Mouse (Mus musculus) testis, postnatal 14 days (tissue): ENCODE data around the gene Mmp28.
A peak's percentile ranks its signal among the peaks of the same experiment; 100 is the strongest.

ENCODE experiments used
- DNase-seq: peaks from one replicate; pipeline ENCODE4 v3.0.0; 2021; ENCODE audit warnings: low spot score

Mmp28 gene

DNA sequence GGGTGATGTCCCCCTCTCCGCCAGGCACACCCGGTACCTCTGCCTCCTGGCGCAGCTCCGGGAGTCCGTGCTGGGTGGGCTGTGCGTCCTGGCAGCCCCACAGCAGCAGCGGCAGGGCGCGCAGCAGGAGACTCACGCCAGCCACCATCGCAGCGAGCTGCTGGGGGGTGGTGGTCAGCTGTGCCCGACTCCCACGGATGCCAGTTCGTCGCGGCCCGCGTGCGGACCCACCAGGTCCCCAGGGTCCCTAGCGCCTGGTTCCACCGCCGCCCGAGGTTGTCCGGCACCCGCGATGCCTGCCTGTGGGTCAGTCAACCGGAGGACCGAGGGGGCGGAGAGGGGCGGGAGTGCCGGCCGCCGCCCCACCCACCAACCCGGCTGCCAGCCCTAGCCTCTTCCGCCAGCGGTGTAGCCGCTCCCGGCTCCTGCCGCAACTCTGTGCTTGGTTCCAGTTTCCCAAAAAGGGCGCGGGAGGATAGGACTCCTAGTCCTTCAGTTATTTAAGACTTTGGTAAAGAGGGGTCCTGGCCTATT is at the start of gene Mmp28:
TSS of gene Mmp28 (minus strand) at position 361 of the 534 bp plus-strand sequence.
- DNase-seq: no peak

DNA sequence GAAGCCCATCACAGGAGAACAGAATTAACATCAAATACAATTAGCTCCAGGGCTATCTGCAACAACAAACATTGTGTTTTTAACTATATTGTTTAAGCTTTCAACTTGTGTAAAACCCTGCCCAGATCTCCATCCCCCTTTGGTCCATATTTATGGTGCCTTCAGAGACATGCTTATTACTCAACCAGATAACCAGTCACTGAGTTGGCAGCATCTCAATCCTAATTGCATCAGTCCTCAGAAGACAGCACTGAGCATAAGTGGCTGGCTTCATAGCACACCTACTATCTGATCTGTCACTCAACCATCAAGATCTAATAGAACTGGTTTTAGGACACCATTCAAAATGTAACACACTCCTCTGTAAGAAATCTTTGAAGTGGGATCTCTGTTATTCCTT is 46.6 kb upstream of the Mmp28 start:
- no peak for DNase-seq

- DNase-seq: no peak
These were observed 41.4 kb upstream of the Mmp28 start for GRCm38 (mm10) chr11:83504308-83504707.

DNA sequence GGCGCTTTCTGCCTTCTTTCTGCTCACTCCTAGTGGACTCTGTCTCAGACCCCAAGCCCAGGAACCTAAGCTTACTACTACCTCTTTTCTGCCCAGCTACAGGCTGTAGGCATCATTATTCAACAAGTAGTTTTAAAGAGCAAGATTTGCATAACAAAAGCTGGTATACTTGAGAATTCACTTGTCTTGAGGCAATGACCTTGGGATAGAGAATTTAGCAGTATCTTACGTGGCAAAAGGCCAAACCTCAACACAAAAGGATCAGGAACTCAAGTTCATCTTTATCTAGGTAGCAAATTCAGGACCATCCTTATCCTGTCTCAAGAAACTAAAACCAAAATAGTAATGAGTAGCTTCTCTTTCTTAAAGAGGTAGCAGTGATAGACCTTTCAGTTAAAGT is 32.7 kb upstream of the Mmp28 start:
- DNase-seq: no peak

DNA sequence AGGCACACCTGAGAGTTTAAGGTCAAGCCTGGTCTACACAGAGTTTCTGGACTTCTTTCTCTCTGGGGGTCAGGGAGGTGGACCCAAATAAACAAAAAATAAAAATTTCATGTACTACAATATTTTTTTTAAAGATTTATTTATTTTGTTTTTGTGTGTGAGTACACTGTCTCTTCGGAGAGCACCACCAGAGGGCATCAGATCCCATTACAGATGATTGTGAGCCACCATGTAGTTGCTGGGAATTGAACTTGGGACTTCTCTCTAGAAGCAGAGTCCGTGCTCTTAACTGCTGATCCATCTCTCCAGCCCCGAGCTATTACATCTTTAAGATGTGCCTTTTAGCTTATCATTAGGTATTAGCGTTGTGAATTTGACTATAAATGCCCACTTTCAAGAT is 28.6 kb upstream of the Mmp28 start:
- DNase-seq: no peak

DNA sequence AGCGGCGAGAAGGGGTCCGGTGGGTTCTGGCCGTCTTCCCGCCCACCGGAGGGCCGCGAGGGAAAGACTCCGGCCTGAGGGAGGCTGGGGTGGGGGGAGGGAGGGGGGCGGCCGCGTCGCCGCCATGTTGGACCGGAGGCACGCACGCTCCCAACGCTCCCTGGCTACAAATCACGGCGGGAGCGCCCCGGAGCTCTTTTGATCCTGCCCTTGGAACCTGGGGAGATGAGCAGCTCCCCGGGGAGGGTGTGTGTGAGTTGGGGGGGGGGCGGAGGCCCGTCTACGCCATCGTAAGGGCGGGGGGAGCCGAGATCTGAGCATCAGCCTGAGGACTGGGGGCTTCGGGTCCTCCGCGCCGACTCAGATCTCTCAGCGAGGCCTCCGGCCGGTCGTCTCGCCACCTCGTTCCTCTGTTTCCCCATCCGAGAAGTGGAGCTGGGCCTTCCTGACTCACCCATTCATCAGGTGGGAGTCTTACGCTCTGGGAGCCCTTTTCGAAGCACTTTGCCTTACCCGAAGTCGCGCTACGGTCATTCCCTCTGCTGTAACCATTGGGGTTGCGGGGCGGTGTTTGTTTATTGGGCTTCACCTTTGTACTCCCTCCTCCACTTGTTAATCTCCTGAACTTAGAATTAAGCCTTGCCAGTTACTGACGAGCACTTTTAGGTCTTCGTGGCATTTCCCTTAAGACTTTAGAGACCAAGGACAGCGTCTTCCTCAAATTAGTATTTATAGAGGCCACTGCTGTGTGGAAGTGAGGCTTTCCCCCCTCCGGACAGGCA is 10.6 kb upstream of the Mmp28 start:
- no peak for DNase-seq

DNA sequence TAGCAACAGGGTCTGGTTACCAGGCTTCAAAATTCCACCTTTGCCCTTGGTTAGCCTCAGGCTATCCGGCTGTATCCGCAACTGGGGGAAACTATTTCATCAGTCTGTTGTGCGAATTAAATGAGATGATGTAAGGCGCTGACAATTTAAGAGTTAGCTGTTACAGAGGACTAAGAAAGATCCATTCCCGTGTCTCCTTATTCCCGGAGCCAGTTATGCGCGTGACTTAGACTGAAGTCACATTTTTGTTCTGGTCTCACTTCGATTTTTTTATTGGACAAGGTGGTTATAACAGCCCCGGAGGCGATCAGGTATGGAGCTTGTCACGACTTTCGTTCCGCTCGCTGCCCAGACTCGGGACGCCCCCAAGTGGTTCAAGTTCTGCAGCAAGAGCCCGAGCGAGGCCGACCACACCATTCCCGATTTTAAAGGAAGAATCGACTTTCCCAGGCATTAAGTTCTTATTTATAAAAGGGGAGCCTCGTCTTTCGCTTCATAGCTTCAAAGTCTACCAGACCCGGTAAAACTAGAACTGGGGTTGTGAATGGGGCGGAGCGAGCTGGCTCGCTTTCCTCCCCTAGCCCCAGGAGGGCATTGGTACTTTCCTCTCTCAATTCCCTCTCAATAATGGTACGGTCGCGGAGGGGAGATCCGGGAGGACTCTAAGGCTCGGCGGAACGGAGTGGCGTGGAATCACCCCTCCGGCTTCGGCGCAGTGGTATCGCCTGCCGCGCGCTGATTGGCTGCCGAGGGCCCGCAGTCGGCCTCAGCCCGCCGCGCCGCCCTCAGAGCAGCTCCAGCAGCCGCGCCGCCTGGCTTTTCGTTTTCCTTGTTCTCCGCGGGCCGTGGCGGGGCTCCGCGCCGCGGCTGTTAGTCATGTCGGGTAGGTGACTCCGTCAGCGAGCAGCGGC is 9.7 kb upstream of the Mmp28 start, which contains the start of gene Taf15:
TSS of gene Taf15 (plus strand) at position 763 of the 911 bp plus-strand sequence.
- peak; percentile 99 for DNase-seq

DNA sequence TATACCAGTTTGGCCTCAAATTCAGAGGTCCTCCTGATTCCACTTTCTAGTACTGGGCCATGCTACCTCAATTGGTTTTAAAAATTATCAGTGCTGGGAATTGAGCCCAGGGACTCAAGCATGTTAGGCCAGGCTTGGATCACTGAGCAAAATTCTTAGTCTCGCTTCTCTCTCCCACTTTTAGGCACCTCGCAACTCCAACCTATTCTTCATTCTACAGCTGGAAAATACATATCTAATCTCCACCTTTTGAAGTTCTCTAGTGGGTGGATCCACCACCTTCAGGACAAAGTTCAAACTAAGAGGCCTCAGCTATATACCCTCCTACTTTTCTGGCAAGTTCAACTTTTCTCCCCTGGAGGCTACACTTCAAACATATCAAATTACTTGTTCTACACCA is 8.9 kb upstream of the Mmp28 start:
- no peak for DNase-seq

- DNase-seq: no peak
These were observed 5.9 kb upstream of the Mmp28 start for GRCm38 (mm10) chr11:83468765-83469164.

- no peak for DNase-seq
These were observed 4.3 kb upstream of the Mmp28 start for GRCm38 (mm10) chr11:83467120-83467652.

DNA sequence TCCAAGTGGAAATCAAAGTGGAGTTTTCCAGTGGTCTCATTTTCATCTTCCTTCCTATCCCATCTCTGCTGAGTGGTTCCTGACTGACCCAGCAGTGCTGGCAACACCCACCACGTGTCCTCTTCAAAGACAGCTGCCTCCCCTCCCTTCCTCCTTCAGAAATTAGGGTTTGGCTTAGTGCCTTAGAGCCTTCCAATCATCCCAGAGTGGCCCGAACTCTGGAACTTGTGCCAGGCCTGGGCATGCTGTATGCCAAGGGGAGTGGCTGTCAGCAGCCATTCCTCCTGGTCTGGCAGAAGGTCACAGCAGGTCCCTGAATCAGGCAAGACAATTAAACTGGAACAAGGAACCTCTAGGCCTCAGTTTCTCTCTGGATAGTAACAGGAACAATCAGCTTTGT is 3.1 kb upstream of the Mmp28 start:
- DNase-seq: no peak

GRCm38 (mm10) chr11:83461462-83462027 is 1.3 kb downstream of the Mmp28 start:
- DNase-seq: no peak

- DNase-seq: no peak
These were observed 4.8 kb downstream of the Mmp28 start for GRCm38 (mm10) chr11:83457912-83458601.

- DNase-seq: no peak
These were observed 5.6 kb downstream of the Mmp28 start for GRCm38 (mm10) chr11:83457257-83457656.

GRCm38 (mm10) chr11:83455608-83456007 is 7.3 kb downstream of the Mmp28 start:
- no peak for DNase-seq

DNA sequence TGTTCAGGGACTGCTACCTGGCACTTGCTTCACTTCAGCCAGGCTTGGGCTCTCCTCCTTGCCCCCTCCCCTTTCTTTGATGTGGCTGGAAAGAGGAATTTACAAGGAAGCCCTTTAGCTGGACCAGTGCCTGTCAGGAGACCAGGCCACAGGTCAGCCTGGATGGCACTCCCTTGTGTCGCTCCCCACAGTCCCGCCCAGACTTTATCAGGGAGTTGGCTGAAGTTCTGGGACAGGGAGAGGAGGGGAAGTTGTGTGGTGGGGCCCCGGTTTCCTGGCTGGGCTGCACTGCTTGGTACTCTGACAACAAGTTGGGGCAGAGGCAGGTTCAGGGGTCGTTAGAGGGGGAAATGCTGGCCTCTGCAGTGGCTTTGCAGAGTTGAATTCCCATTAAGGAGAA is 8.3 kb downstream of the Mmp28 start:
- DNase-seq: no peak

DNA sequence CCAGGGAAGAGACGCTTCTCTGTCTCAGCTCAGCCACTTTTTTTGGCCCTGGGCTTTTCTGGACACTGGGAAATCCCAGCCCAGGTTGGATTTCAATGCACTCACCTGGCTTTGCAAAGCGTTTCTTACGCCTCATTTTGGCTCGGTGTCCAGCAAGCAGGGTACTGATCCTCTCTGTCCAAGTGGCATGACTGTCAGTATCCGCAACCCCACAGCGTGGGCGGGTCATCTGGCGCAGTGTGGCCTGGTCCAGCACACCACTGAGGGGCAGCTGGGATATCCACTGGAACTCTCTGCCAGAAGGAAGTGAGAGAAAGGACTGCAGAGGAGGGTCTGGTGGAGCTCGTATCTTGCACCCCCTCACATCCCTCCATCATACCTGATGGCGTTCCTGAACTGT is 11.6 kb downstream of the Mmp28 start:
- DNase-seq: no peak

DNA sequence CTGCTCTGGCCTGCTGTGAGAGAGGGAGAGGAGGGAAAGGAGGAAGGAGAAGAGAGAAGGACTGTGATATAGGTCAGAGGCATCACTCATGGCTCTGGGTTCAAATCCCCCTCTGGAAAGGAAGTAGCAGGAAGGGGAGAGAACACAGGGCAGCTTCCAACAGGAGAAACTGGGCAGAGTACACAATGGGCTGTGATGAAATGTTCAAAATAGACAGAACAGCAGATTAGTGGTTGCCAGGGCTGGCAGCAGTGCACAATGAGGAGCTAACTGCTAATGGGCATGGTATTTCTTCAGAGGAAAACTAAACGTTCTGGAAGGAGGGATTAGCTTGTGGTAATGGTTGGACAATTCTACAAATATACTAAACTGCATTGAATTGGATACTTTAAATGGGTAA is 12.3 kb downstream of the Mmp28 start:
- DNase-seq: no peak

- DNase-seq: no peak
These were observed 13.6 kb downstream of the Mmp28 start for GRCm38 (mm10) chr11:83449298-83449697.

GRCm38 (mm10) chr11:83448927-83449236 is 14.0 kb downstream of the Mmp28 start:
- DNase-seq: no peak

DNA sequence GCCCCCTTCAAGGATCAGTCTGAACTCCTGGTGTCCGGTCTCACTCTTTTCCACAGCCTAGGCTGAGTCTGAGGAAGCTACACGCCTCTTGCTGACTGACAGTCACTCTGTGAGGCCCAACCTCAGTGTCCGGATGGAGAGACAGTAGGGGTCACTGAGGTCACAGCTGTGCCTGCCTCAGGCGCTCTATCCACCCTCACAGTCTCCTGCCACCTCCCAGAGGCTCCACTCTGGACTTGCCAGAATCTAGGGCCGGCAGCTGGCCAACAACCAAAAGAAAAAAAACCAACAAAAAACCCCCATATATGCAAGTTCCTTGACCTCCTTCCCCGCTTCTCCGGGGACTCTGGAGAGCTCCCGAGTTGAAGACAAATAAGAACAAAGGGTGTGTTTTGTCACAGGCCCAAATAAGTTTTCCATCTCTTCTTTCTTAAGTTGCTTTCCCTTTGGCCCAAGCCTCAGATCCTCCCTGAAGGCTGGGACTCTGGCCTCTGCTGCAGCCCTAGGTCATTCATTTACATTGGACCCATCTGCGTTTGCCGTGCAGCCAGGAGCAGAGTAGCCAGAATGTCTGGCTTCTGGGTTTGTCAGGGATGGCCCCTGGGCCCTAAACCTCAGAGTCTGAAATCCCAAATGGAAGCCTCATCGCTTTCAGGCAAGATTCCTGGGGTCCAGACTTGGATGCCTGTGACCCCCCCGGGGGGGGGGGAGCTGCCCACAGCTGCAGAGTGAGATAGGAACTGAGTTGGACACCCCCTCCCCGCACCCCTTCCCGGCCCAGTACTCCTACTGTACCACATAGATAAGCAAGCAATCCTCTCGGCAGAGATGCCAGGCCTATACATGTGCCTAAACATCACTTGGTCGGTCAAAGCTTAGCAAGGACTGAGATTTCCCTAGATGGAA is 14.6 kb downstream of the Mmp28 start:
- no peak for DNase-seq
